Mouse (Mus musculus): ENCODE results near the gene Tpk1.

The Tpk1 gene

GRCm38 (mm10) chr6:43665677-43666546 lies at the start of gene Tpk1:
Gene Tpk1, minus strand, starts transcription at chr6:43666278.
- H3K36me3 ChIP-seq (ENCODE audit: control insufficient read depth, insufficient read depth, low read length, poor library complexity, severe bottlenecking), result no peaks in the 10 kb centered on the region
- peak; percentile 94 for DNase-seq (ENCODE audit: low read depth, low spot score)

DNA sequence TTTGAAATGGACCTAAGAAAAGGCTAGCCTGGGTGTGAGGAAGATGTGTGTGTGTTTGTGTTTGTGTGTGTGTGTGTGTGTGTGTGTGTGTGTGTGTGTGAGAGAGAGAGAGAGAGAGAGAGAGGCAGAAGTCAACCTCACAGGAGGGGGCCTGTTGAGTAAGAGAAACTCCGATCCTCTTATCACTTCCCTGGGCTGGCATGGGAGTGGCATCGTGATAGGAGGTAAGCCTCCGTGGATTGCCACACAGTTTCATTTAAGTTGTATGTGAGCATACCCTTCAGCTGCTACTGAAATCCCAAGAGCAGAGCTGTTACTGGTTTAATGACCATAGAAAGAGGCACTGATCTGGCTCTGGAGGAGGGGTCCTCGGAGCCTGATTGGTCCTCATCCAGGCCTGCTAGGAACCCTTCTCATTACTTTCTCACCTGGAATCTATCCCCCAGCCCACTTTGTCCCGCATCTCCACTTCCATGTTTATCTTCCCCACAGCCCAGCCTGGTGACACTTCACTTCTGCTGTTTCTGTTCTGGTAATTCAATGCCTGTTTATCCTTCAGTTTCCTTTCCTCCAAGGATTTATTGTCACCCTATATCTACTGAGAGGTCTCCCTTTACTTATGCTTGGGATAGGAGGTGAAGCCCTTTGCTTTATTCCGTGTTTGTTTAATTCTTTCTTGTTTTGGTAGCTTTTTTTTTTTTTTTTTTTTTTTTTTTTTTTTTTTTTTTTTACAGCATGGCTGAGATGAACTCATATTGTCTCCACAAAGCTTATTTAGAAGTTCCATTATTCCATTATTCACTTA lies 36.9 kb upstream of the Tpk1 start:
- Histone ChIP-seq H3K36me3 (ENCODE audit: control insufficient read depth, insufficient read depth, low read length, poor library complexity, severe bottlenecking) (no peaks in the 10 kb centered on the region), H3K27me3 (ENCODE audit: control insufficient read depth, insufficient read depth, low read length, poor library complexity, severe bottlenecking) (no peaks in the 10 kb centered on the region)
- no peak for DNase-seq (ENCODE audit: low read depth, low spot score)

More at GRCm38 (mm10) chr6:43665677-43666546, at the start of gene Tpk1:
- H3K27me3 ChIP-seq (ENCODE audit: control insufficient read depth, insufficient read depth, low read length, poor library complexity, severe bottlenecking), result no peaks in the 10 kb centered on the region

DNA sequence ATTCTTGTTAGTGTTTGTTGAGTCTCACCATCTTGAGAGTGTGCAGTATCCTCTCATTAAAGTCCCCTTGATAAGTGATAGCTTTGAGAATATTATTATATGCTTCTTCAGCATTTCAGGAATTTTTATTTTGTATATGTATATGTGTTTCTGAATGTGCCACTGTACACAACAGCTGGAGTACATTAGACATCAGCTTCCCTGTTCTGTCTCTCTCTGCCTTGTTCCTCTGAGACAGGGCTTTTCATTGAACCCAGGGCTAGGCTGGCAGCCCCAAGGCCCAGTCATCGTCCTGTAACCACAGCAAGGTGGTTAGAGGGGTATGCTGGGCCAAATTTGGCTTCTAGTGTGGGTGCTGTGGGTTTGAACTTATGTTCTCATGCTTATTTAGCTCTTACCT lies 25.8 kb upstream of the Tpk1 start:
- no peaks in the 10 kb centered on the region for H3K36me3 ChIP-seq (ENCODE audit: control insufficient read depth, insufficient read depth, low read length, poor library complexity, severe bottlenecking)
- no peak for DNase-seq (ENCODE audit: low read depth, low spot score)
- H3K27me3 ChIP-seq (ENCODE audit: control insufficient read depth, insufficient read depth, low read length, poor library complexity, severe bottlenecking), result no peaks in the 10 kb centered on the region

DNA sequence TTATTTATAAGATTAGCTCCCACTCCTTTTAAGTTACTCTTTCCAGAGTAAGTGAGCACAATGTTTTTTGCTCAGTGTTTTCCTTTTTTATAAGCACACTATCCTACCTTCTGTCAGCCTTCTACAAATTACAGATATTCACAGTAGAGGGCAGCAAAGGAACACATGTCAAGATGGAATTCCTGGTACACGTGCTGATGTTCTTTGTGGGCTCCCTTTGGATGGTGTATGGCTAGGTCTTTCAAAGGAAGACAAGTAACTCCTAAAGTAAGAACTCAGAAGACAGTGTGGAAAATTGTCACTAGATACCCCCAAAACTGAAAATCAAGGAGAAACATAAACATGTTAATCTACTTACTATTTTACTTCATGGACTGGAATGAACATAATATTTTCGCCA lies 19.9 kb upstream of the Tpk1 start:
- no peaks in the 10 kb centered on the region for H3K27me3 ChIP-seq (ENCODE audit: control insufficient read depth, insufficient read depth, low read length, poor library complexity, severe bottlenecking)
- H3K36me3 ChIP-seq (ENCODE audit: control insufficient read depth, insufficient read depth, low read length, poor library complexity, severe bottlenecking), result no peaks in the 10 kb centered on the region
- no peak for DNase-seq (ENCODE audit: low read depth, low spot score)

GRCm38 (mm10) chr6:43682535-43682934 lies 16.5 kb upstream of the Tpk1 start:
- no peaks in the 10 kb centered on the region; the same call in 1 of the 2 replicates for H3K27me3 ChIP-seq (ENCODE audit: control insufficient read depth, insufficient read depth, low read length, poor library complexity, severe bottlenecking)

GRCm38 (mm10) chr6:43678689-43679212 lies 12.7 kb upstream of the Tpk1 start:
- Histone ChIP-seq H3K36me3 (ENCODE audit: control insufficient read depth, insufficient read depth, low read length, poor library complexity, severe bottlenecking) (no peaks in the 10 kb centered on the region), H3K27me3 (ENCODE audit: control insufficient read depth, insufficient read depth, low read length, poor library complexity, severe bottlenecking) (no peaks in the 10 kb centered on the region; the same call in 1 of the 2 replicates)
- DNase-seq (ENCODE audit: low read depth, low spot score), result no peak

More at GRCm38 (mm10) chr6:43682535-43682934, 16.5 kb upstream of the Tpk1 start:
- DNase-seq (ENCODE audit: low read depth, low spot score), result no peak
- no peaks in the 10 kb centered on the region for H3K36me3 ChIP-seq (ENCODE audit: control insufficient read depth, insufficient read depth, low read length, poor library complexity, severe bottlenecking)

DNA sequence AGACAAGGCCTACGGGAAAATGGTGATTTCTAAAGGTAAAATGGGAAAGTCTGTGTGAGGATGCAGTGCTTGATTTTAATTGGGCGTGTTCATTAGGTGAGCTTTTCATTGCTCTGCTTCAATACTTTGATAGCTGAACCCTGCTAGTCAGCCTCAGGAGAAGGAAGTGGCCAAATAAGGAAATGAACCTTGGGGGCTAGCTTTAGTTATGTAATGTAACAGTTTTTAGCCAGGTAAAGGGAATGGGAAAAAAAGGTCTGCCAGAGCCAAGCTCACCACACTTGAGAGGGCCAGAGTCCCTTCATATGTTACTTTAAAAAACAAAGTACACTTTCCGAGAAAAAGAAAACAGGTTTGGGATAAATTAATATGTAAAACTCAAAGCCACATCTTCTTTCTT lies 11.5 kb upstream of the Tpk1 start:
- no peaks in the 10 kb centered on the region; the same call in 1 of the 2 replicates for H3K27me3 ChIP-seq (ENCODE audit: control insufficient read depth, insufficient read depth, low read length, poor library complexity, severe bottlenecking)
- H3K36me3 ChIP-seq (ENCODE audit: control insufficient read depth, insufficient read depth, low read length, poor library complexity, severe bottlenecking), result no peaks in the 10 kb centered on the region
- no peak for DNase-seq (ENCODE audit: low read depth, low spot score)

- Histone ChIP-seq H3K36me3 (ENCODE audit: control insufficient read depth, insufficient read depth, low read length, poor library complexity, severe bottlenecking) (no peaks in the 10 kb centered on the region), H3K27me3 (ENCODE audit: control insufficient read depth, insufficient read depth, low read length, poor library complexity, severe bottlenecking) (no peaks in the 10 kb centered on the region; the same call in 1 of the 2 replicates)
- no peak for DNase-seq (ENCODE audit: low read depth, low spot score)
These were observed 10.1 kb upstream of the Tpk1 start for GRCm38 (mm10) chr6:43676139-43676538.

DNA sequence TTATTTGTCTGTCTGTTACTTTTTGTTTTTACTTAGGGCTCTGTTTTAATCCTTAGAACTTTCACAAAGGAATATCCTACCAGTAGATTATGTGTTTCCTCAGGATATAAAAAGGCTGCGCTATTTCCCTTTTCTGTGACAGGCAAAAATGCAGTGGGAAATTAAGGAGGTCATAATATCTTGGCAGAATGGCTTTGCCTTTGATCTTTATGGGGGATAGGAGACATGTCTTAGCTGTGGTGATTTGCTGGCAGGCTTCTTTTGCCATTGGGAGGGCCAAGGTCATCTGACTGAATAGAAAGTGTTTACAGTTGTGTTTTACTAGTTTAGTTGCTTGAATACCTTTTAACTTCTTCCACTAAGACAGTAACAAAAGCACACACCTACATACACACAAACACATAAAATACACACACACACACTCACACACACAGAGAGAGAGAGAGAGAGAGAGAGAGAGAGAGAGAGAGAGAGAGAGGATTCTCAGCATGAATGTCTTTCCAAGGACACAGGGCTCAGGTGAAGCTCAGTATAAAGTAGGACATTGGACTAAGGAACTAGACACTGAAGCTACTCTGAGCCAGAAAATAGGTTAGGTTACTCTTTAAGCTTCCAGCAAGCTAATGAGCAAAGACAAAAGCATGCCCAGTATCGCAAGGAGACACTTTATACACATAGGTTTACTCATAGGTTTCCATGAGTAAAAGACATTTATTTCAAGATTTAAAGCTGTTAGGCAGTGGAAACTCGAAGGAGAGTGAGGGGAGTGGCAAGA lies 9.1 kb upstream of the Tpk1 start:
- no peaks in the 10 kb centered on the region; the same call in 1 of the 2 replicates for H3K27me3 ChIP-seq (ENCODE audit: control insufficient read depth, insufficient read depth, low read length, poor library complexity, severe bottlenecking)
- H3K36me3 ChIP-seq (ENCODE audit: control insufficient read depth, insufficient read depth, low read length, poor library complexity, severe bottlenecking), result no peaks in the 10 kb centered on the region
- DNase-seq (ENCODE audit: low read depth, low spot score), result no peak

GRCm38 (mm10) chr6:43670939-43671338 lies 4.9 kb upstream of the Tpk1 start:
- H3K36me3 ChIP-seq (ENCODE audit: control insufficient read depth, insufficient read depth, low read length, poor library complexity, severe bottlenecking), result no peaks in the 10 kb centered on the region
- no peaks in the 10 kb centered on the region for H3K27me3 ChIP-seq (ENCODE audit: control insufficient read depth, insufficient read depth, low read length, poor library complexity, severe bottlenecking)
- no peak for DNase-seq (ENCODE audit: low read depth, low spot score)

DNA sequence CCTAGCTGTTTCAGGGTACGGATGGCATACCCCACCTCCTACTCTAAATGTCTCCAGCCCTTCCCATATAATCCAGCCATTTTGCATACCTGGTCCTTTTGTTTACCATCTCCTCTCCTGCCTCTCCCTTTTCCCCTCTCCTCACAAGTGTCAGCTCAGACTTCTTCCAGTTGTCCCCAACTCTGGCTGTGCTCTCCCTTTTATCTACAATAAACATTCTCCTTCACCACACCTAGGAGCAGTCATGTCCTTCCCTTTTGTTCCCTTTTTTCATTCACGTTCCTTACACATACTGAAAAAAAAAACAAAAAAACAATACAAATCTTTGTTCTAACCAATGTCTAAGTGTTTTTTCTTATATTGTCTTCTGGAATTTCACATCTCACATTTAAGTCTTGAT lies 1.6 kb upstream of the Tpk1 start:
- H3K36me3 ChIP-seq (ENCODE audit: control insufficient read depth, insufficient read depth, low read length, poor library complexity, severe bottlenecking), result no peaks in the 10 kb centered on the region
- DNase-seq (ENCODE audit: low read depth, low spot score), result no peak
- no peaks in the 10 kb centered on the region for H3K27me3 ChIP-seq (ENCODE audit: control insufficient read depth, insufficient read depth, low read length, poor library complexity, severe bottlenecking)

- H3K36me3 ChIP-seq (ENCODE audit: control insufficient read depth, insufficient read depth, low read length, poor library complexity, severe bottlenecking), result no peaks in the 10 kb centered on the region
- DNase-seq (ENCODE audit: low read depth, low spot score), result no peak
- H3K27me3 ChIP-seq (ENCODE audit: control insufficient read depth, insufficient read depth, low read length, poor library complexity, severe bottlenecking), result no peaks in the 10 kb centered on the region
These were observed 728 bp upstream of the Tpk1 start for GRCm38 (mm10) chr6:43666611-43667400.

DNA sequence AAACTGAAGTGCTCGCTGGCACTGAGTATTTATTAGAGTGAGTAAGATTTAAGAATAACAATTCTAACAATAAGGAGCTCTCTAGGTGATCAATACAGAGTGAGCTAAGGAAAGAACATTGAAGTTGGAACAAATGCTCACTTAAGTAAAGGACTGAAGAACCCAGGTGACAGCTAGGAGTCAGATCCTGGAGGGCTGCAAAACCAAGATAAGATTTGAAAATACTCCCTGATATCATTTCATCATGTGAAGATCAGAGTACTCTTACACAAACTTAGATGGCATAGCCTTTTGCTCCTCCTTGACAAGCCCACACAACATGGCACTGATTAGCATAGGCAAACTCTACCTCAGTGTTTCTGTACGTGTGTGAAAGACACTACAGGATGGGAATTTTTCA lies 4.3 kb downstream of the Tpk1 start:
- no peaks in the 10 kb centered on the region for H3K27me3 ChIP-seq (ENCODE audit: control insufficient read depth, insufficient read depth, low read length, poor library complexity, severe bottlenecking)
- no peak for DNase-seq (ENCODE audit: low read depth, low spot score)
- H3K36me3 ChIP-seq (ENCODE audit: control insufficient read depth, insufficient read depth, low read length, poor library complexity, severe bottlenecking), result no peaks in the 10 kb centered on the region

DNA sequence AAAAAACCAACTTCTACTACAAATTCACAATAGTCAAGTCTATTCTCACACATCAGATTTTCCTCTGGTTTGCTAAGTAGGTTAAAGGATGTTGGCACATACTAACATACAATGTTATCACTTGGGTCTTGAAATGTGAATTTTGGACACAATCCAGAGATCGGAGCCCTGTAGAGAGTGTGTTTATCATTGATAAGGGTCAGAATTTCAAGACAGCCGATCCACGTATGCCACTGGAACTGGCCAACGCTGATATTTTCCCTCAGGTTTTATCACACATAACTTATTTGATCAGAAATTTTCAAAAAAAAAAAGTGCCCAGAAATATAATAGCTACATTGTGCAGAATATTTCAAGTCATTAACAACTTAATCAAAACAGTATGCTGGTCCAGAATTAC lies 7.8 kb downstream of the Tpk1 start:
- DNase-seq (ENCODE audit: low read depth, low spot score), result no peak
- no peaks in the 10 kb centered on the region for H3K36me3 ChIP-seq (ENCODE audit: control insufficient read depth, insufficient read depth, low read length, poor library complexity, severe bottlenecking)

More for the DNA sequence above, 7.8 kb downstream of the Tpk1 start:
- H3K27me3 ChIP-seq (ENCODE audit: control insufficient read depth, insufficient read depth, low read length, poor library complexity, severe bottlenecking), result no peaks in the 10 kb centered on the region
